ENCODE assay signal across 29 mouse cellular contexts in genomic region chr12:118839398-118839797, GRCm38 (mm10). TPM values are rescaled to one million over a fixed set of nuclear protein-coding genes. Genes with fewer than 3 reads are reported as not detected.
DNase-seq lines count a peak whose midpoint lies in the region; ATAC-seq and TF ChIP-seq lines count a peak whose summit lies in the region.
"Had no signal": no experiment of that assay in that cellular context is flagged by ENCODE, and none has a peak within 500 bp of the region (broad histone marks: within the 10 kb centered on the region; RNA-seq: fewer than 3 reads in every experiment).

No protein-coding gene starts in this region.

- no peak overlapping the region for H3K4me2 ChIP-seq in hindbrain, embryonic 11.5 days (replicated peaks; ENCODE audit: low read depth, low read length)
- no peak overlapping the region for H3K4me2 ChIP-seq in hindbrain, embryonic 14.5 days (replicated peaks)
- H3K4me2 ChIP-seq: heart, embryonic 12.5 days; heart, embryonic 15.5 days; hindbrain, embryonic 15.5 days had no signal

- no peak for ATAC-seq in hindbrain, embryonic 11.5 days (ENCODE audit: low FRiP score)
- ATAC-seq in hindbrain, embryonic 14.5 days (ENCODE audit: low FRiP score), result no peak
- ATAC-seq: activated CD4-positive, CD25-positive, alpha-beta regulatory T cell, adult 4 months; forebrain, postnatal 0 days; intestine, postnatal 0 days had no signal

- peak; percentile 45 for DNase-seq in embryo, embryonic 10.5 days (ENCODE audit: low spot score)
- DNase-seq in embryo, embryonic 10 days (ENCODE audit: low spot score), result no peak
- DNase-seq in hindbrain, embryonic 11.5 days (ENCODE audit: low spot score), result peak; percentile 37
- DNase-seq in hindbrain, embryonic 14.5 days (ENCODE audit: low spot score), result no peak
- DNase-seq in brain, embryonic 14.5 days (ENCODE audit: low read depth), result peak; percentile 18
- DNase-seq in embryonic facial prominence, embryonic 10.5 days (ENCODE audit: low spot score), result peak; percentile 21
- DNase-seq in gastrocnemius, adult 18-20 months (ENCODE audit: low spot score), result no peak
- DNase-seq: adrenal gland, adult 8-10 months; adrenal gland, postnatal 36 days; cerebellum, adult 11 months; cerebellum, adult 2 months; cerebellum, adult 9-11 months; cerebellum, postnatal 25 days; gastrocnemius, postnatal 25 days; heart, adult 18-20 months; heart, postnatal 10 days; heart, postnatal 36 days had no signal

- TF ChIP-seq CTCF in brain, embryonic 14.5 days (IDR thresholded peaks at IDR 0.05; ENCODE audit: borderline replicate concordance, extremely low read depth, insufficient read depth, insufficient read length), result no peak

- TF ChIP-seq POLR2A in brain, embryonic 14.5 days (IDR thresholded peaks at IDR 0.05; ENCODE audit: borderline replicate concordance, extremely low read depth, insufficient read depth, insufficient read length, poor library complexity, severe bottlenecking), result no peak

- peaks cover 49% of the 10 kb centered on the region for H3K27me3 ChIP-seq in hindbrain, embryonic 11.5 days (ENCODE audit: control insufficient read depth, insufficient read depth, low read length)
- peaks cover 93% of the 10 kb centered on the region for H3K27me3 ChIP-seq in hindbrain, embryonic 14.5 days (ENCODE audit: control insufficient read depth, insufficient read depth, low read length)
- peaks cover 100% of the 10 kb centered on the region for H3K27me3 ChIP-seq in embryonic facial prominence, embryonic 10.5 days (replicated peaks; ENCODE audit: low read depth, poor library complexity, severe bottlenecking)

- H3K27ac ChIP-seq in hindbrain, embryonic 11.5 days (ENCODE audit: low read depth, low read length), result no peak overlapping the region
- no peak overlapping the region for H3K27ac ChIP-seq in hindbrain, embryonic 14.5 days
- no peak overlapping the region for H3K27ac ChIP-seq in embryonic facial prominence, embryonic 10.5 days (replicated peaks)
- H3K27ac ChIP-seq: heart, embryonic 15.5 days; hindbrain, embryonic 10.5 days; hindbrain, embryonic 15.5 days had no signal

- H3K36me3 ChIP-seq in hindbrain, embryonic 11.5 days (ENCODE audit: control insufficient read depth, insufficient read depth, low read length), result no peaks in the 10 kb centered on the region
- no peaks in the 10 kb centered on the region for H3K36me3 ChIP-seq in hindbrain, embryonic 14.5 days (replicated peaks; ENCODE audit: control insufficient read depth, insufficient read depth)
- H3K36me3 ChIP-seq in embryonic facial prominence, embryonic 10.5 days (replicated peaks), result no peaks in the 10 kb centered on the region
- H3K36me3 ChIP-seq: heart, embryonic 12.5 days; heart, embryonic 15.5 days; hindbrain, embryonic 10.5 days; hindbrain, embryonic 15.5 days had no signal

- H3K9me3 ChIP-seq in hindbrain, embryonic 11.5 days (ENCODE audit: control insufficient read depth, low read length), result no peaks in the 10 kb centered on the region
- H3K9me3 ChIP-seq in hindbrain, embryonic 14.5 days (ENCODE audit: control insufficient read depth, low read length), result no peaks in the 10 kb centered on the region
- H3K9me3 ChIP-seq in embryonic facial prominence, embryonic 10.5 days, result no peaks in the 10 kb centered on the region
- H3K9me3 ChIP-seq: forebrain, embryonic 13.5 days; heart, embryonic 12.5 days; heart, embryonic 15.5 days; hindbrain, embryonic 10.5 days; hindbrain, embryonic 15.5 days had no signal

- H3K9ac ChIP-seq in hindbrain, embryonic 11.5 days (ENCODE audit: low read depth, low read length), result no peak overlapping the region
- H3K9ac ChIP-seq in hindbrain, embryonic 14.5 days, result no peak overlapping the region
- H3K9ac ChIP-seq: forebrain, embryonic 13.5 days; forebrain, postnatal 0 days; heart, embryonic 12.5 days; heart, embryonic 15.5 days; hindbrain, embryonic 15.5 days had no signal

- no peak overlapping the region for H3K4me3 ChIP-seq in hindbrain, embryonic 11.5 days (ENCODE audit: low read depth, low read length)
- no peak overlapping the region for H3K4me3 ChIP-seq in hindbrain, embryonic 14.5 days (replicated peaks; ENCODE audit: low read length)
- no peak overlapping the region for H3K4me3 ChIP-seq in embryonic facial prominence, embryonic 10.5 days
- H3K4me3 ChIP-seq: forebrain, embryonic 13.5 days; heart, embryonic 12.5 days; heart, embryonic 15.5 days; hindbrain, embryonic 10.5 days; hindbrain, embryonic 15.5 days had no signal

- peaks cover 5% of the 10 kb centered on the region for H3K4me1 ChIP-seq in hindbrain, embryonic 11.5 days (replicated peaks; ENCODE audit: control insufficient read depth, insufficient read depth, low read length)
- peaks cover 9% of the 10 kb centered on the region for H3K4me1 ChIP-seq in hindbrain, embryonic 14.5 days (replicated peaks; ENCODE audit: control insufficient read depth, insufficient read depth, low read length)
- peaks cover 20% of the 10 kb centered on the region for H3K4me1 ChIP-seq in embryonic facial prominence, embryonic 10.5 days

- 9% methylated on average over 5 of the region's 5 CpGs for WGBS in hindbrain, embryonic 11.5 days
- 14% methylated on average over 5 of the region's 5 CpGs for WGBS in hindbrain, embryonic 14.5 days
- WGBS in embryonic facial prominence, embryonic 10.5 days, result 6% methylated on average over 5 of the region's 5 CpGs

RNA-seq across cellular contexts. Expression of gene Sp8, which starts 6.7 kb away (rescaled TPM):
- 10.8 and 12.2 TPM in 2 replicates for polyA plus RNA-seq in hindbrain, embryonic 11.5 days (2014; fragmentation: Nextera tagmentation; extraction: Ambion mirVana)
- 3.3 TPM in 2 replicates for polyA plus RNA-seq in hindbrain, embryonic 14.5 days (2014; fragmentation: Nextera tagmentation; extraction: Ambion mirVana)
- polyA plus RNA-seq in brain, embryonic 14.5 days (2012; rRNA removed), result 7.5 and 10.7 TPM in 2 replicates
- 7.2 and 8.1 TPM in 2 replicates for polyA plus RNA-seq in embryonic facial prominence, embryonic 10.5 days (2016; fragmentation: Nextera tagmentation; extraction: Ambion mirVana)
- not detected for total RNA-seq in gastrocnemius, adult 18-20 months (2021)
- total RNA-seq: adrenal gland, adult 8-10 months; adrenal gland, postnatal 36 days; common myeloid progenitor, adult 5-6 weeks; gastrocnemius, adult 8-10 months; gastrocnemius, postnatal 25 days; heart, adult 18-20 months; heart, postnatal 10 days; heart, postnatal 36 days had no signal
- polyA plus RNA-seq: activated CD4-positive, CD25-positive, alpha-beta regulatory T cell, adult 4 months; gonadal fat pad, adult 2 months; heart, embryonic 15.5 days; intestine, embryonic 14.5 days; intestine, postnatal 0 days had no signal

Comparison
In these comparisons a context has a peak if more than half of its experiments do, and no peak if none do; other contexts are left out.
1. DNase-seq: peak in embryo, embryonic 10.5 days (single experiment), hindbrain, embryonic 11.5 days (single experiment), brain, embryonic 14.5 days (single experiment) and embryonic facial prominence, embryonic 10.5 days (single experiment); none in embryo, embryonic 10 days (single experiment), hindbrain, embryonic 14.5 days (single experiment) and gastrocnemius, adult 18-20 months (single experiment).